Mouse (Mus musculus): ENCODE data around the gene Abl1.
A peak's percentile ranks its signal among the peaks of the same experiment; 100 is the strongest.
"Not testable (repeated sequence)": the region's sequence is repeated elsewhere in the genome, so short reads cannot be mapped to it uniquely, and the experiment has no call there.

The Abl1 gene

GRCm38 (mm10) chr2:31688074-31688925 lies at the start of gene Abl1:
Gene Abl1, plus strand, starts transcription at chr2:31688376.
- peak; percentile 95 to 98 for DNase-seq

DNA sequence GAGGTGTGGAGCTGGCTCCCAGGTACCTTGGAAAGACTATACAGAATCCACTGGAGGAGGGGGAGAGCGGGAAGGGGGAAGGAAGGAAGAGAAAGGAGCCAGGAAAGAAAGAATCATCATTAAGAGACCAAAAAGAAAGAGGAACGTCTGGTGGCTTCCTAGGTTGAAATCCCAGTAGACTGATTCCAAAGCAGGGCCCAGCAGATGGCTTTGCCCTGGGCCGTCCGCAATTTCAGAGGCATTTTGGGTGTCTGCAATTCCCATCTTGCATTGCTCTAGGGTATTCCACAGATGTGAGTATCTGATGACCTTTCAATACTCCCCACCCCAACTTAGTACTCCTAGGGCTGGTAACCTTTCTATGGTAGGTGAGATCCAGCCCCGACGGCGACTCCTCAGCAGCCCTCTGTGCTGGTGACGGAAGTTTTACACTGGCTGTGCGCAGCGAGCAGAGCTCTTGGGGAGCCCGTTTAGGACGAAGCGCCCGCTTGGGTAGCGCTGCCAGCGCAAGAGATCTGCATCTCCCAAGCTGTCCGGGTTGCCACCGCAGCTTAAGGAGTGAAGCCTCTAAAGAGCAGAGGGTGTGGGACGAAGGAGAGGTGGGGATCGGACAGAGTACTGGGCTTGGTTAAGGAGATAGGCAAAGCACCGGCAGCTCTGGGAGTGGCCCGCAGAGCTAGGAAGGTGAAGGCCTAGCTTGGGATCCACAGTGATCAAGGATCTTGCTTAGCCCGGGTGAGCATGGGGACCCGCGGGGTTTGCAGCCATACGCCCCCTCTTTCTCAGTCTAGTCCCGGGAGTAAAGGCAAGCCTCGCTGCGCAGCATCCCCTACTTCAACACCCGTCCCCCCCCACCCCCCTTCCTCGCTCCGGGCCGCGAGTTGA lies 49.4 kb upstream of the Abl1 start:
- DNase-seq: no peak

GRCm38 (mm10) chr2:31639466-31639760 lies 48.8 kb upstream of the Abl1 start:
- DNase-seq: no peak

- no peak for DNase-seq
Observed at GRCm38 (mm10) chr2:31639901-31640608, 48.1 kb upstream of the Abl1 start, which contains the start of gene Prdm12. Gene Prdm12, plus strand, starts transcription at chr2:31640037.

GRCm38 (mm10) chr2:31640609-31641507 lies 47.3 kb upstream of the Abl1 start:
- no peak for DNase-seq

GRCm38 (mm10) chr2:31641508-31641830 lies 46.7 kb upstream of the Abl1 start:
- DNase-seq: no peak

GRCm38 (mm10) chr2:31641929-31642328 lies 46.2 kb upstream of the Abl1 start:
- DNase-seq: no peak

DNA sequence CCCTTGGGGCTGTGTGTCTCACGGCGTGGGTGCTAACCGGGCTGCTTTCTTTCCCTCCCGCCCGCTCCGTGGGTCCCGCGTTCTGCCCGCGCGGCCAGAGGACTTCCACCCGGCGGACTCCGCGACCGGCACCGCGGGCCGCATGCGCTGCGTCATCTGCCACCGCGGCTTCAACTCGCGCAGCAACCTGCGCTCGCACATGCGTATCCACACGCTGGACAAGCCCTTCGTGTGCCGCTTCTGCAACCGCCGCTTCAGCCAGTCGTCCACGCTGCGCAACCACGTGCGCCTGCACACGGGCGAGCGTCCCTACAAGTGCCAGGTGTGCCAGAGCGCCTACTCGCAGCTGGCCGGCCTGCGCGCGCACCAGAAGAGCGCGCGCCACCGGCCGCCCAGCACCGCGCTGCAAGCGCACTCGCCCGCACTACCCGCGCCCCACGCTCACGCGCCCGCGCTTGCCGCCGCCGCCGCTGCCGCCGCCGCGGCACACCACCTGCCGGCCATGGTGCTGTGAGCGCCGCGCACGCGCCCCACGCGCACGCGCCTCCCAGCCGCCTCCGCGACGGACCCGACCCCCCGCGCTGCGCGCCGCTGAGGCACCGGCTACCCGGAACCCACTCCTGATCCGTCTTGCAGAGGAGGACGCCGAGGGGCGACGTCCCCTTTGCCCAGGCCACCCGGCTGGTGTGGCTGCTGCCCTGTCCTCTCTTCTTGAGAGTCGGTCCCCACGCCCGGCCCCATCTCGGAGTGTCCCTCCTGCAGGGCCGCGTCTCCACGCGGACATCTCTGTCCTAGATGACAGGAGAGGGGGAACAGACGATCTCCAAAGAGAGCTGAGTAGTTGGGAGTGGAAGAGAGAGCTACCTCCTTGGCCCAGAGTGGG lies 34.0 kb upstream of the Abl1 start:
- no peak for DNase-seq

DNA sequence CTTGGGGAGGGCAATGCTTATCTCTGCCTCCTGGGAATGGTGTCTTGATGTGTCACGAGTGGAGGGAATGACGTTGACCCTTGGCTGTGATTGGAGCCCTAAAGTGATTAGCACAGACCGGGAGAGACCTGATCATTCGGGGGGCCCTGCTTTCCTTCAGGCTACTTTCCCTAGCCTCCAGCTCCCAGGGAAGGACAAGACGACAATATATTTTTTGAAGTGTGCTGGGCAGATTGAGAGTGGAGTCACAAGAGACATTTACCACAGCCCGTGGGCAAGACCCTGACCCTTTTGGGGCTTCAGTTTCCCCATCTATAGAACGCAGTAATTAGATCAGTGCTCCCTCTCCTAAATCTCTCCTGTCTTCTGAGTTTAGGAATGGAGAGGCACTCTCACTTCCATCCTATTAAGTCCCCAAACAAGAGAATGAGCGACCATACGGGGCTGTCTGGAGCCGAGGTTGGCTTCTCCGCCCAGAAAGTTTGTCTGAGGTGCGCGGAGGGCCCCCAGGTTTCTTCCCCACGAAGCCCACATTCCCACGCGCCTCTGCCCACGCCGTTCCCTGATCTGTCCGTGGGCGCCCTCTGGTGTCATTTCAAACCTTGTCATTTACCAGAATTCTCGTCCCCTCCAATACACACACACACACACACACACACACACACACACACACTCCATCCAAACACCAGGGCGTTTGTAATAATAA lies 33.2 kb upstream of the Abl1 start:
- peak in 1 of 2 experiments; percentile 64 for DNase-seq

- no peak for DNase-seq
Observed at GRCm38 (mm10) chr2:31656374-31656773, 31.8 kb upstream of the Abl1 start.

DNA sequence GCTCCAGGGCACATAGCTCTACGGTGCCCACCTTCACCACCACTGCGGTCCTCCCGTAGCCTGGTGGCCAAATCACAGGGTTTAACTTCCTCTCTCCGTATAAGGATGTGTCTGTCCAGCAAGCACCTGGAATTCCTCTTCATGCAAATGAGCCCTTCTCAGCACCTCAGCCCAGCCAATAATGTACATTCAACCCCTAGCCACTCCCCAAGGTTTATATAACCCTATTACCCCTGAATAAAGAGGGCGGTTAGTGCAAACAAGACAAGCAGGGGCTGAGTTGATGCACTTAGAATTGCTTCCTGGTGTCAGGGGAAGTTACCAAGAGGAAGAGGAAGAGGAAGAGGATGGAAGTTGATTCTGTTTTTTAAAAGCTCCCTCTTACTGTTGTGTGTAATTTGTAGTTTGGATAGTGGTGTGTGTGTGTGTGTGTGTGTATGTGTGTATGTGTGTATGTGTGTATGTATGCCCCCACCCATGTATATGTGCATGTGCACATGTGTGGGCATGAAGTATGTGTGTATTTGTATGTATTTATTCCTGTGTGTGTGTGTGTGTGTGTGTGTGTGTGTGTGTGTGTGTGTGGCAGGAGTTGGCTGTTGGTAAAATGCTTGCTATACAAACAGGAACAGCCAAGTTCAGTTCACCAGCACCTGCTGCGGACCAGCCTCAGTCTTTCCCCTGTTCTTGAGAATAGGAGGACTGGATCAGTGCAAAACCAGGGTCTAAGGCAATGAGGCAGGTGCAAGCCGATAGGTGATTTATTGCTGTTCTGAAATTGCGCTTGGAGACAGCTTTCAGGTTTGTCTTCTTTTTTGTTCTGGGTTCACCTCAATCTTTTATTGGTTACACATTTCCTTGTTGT lies 25.0 kb upstream of the Abl1 start:
- no peak for DNase-seq

DNA sequence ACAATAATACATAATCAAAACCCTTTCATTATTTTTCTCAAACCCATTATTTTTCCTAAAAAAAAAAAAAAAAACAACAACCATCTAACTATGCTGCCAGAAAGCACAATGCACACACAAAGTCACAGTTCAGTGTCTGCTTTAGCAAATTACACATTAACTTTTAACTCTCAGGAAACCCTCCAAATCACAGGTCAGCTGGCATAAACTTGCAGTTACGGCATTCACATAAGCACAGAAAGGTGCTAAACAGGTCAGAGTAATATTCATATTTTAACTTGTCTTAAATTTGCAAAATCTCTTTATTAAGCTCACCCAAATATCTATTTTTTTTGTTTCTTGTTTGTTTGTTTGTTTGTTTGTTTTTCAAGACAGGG lies 24.4 kb upstream of the Abl1 start:
- DNase-seq: no peak

DNA sequence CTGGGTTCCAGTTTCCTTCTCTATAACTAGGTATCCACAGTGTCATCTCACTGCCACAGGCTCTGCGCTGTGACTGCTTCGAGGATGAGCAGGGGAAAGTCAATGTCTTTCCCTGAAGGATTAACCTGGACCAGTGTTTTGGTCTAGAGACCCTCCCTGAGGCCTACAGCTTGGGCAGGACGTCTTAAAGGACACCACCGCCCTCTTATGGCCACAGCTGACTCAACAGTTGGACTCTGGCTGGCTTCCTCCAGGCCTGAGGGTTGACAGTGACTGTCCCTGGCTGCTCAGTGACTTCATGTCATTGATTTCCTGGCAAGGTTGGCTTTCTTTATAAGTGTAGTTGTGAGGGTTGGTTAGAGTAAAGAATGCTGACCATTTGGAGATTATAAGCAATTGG lies 20.8 kb upstream of the Abl1 start:
- peak in 1 of 2 experiments; percentile 43 for DNase-seq

DNA sequence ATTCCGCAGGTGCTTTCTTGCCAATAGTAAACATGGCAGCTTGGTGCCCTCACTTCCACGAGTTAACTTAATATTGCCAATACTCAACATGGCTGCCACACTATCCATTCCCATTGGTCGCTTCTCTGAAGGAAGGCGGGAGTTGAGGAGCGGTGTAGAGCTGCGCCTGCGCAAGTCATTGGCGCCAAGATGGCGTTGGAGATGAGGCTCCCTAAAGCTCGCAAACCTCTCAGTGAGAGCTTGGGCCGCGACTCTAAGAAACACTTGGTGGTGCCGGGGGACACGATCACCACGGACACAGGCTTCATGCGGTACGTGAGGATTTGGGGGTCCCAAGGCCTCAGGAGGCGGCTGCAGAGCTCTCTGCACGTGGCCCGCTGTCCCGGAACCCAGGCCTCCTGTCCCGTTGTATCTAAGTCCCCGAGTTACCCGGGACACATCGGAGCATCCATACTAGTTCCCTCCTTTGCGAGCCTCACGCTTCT lies 17.6 kb upstream of the Abl1 start, which contains the start of gene Exosc2:
Gene Exosc2 (plus strand): TSS at position 165 of the 485 bp plus-strand sequence.
- DNase-seq: peak; percentile 94 to 95

DNA sequence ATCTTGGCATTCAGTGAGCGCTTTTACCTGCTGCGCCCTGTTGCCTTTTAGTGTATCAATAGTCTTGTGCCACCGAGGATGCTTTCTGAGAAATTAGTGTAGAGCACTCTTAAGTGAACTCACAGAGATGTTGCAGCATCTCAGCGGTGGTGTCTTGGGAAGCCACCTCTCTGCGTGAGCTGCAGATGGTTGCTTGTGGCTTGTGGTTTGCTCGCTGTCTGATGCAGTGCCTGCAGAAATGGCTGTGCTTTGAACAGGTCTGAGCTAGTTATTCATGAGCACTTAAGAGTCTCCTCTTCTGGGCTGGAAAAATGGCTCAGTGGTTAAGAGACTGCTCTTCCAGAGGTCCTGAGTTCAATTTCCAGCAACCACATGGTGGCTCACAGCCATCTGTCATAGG lies 9.5 kb upstream of the Abl1 start:
- no peak for DNase-seq

DNA sequence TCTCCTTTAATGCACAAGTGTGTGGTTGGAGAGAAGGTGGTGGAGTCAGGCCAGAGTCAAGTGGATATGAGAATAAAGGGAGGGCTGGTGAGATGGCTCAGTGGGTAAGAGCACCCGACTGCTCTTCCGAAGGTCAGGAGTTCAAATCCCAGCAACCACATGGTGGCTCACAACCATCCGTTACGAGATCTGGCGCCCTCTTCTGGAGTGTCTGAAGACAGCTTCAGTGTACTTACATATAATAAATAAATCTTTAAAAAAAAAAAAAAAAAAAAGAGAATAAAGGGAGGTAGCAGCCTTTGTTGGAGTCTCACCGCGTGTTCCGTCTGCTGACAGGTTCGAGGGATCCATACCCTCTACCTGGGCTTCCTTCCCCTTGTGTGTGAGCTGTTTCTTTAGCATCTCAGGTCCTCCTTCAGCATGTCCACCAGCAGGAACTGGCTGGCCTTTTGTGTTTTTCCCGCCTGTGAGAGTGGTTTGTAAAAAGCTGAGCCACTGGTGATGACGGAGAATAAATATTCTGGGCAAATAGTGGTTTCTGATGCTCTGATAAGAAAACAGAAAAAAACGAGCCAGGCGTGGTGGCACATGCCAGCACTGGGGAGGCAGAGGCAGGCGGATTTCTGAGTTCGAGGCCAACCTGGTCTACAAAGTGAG lies 7.0 kb upstream of the Abl1 start:
- not testable (repeated sequence) for DNase-seq

- no peak for DNase-seq
Observed at GRCm38 (mm10) chr2:31681731-31682235, 6.4 kb upstream of the Abl1 start.

GRCm38 (mm10) chr2:31683666-31684065 lies 4.5 kb upstream of the Abl1 start:
- DNase-seq: peak; percentile 43 to 62

- peak in 1 of 2 experiments; percentile 15 for DNase-seq
Observed at GRCm38 (mm10) chr2:31689045-31689444, 869 bp downstream of the Abl1 start.

All from lung, postnatal 4 days (tissue).